Mouse (Mus musculus) limb, embryonic 14.5 days (tissue): Measurements from ENCODE around the gene Helz2. TPM values are rescaled to one million over a fixed set of nuclear protein-coding genes. Genes with fewer than 3 reads are reported as not detected.

ENCODE experiments used
- ATAC-seq: fragments of 200-750 bp; cut with Nextera tagmentation; 2 replicates; pipeline ENCODE4 v1.8.0; 2017; ENCODE audit warnings: low read depth, moderate number of reproducible peaks, moderate TSS enrichment; ENCODE audit not compliant: low FRiP score
- DNase-seq: peaks from one replicate; pipeline ENCODE4 v3.0.0-alpha.2; 2015; ENCODE audit warnings: low spot score
- H3K27ac ChIP-seq: fragments of 300-500 bp; sonication (generic); replicated peaks from 2 replicates; pipeline ENCODE4 v1.5.1; 2014; ENCODE audit warnings: low read depth, mild to moderate bottlenecking, low read length, moderate library complexity, mixed read lengths
- H3K27me3 ChIP-seq: fragments of 300-500 bp; sonication (generic); 2 replicates; pipeline ENCODE4 v1.6.1; 2014; ENCODE audit warnings: low read length, mixed read lengths; ENCODE audit not compliant: control insufficient read depth, insufficient read depth
- H3K36me3 ChIP-seq: fragments of 300-500 bp; sonication (generic); 2 replicates; pipeline ENCODE4 v1.6.1; 2014; ENCODE audit warnings: mild to moderate bottlenecking, low read length, moderate library complexity, mixed read lengths; ENCODE audit not compliant: control insufficient read depth, insufficient read depth
- H3K4me1 ChIP-seq: fragments of 300-500 bp; sonication (generic); 2 replicates; pipeline ENCODE4 v1.6.1; 2014; ENCODE audit warnings: antibody characterized with exemption, low read length, mixed read lengths; ENCODE audit not compliant: control insufficient read depth, insufficient read depth
- H3K4me2 ChIP-seq: fragments of 300-500 bp; sonication (generic); replicated peaks from 2 replicates; pipeline ENCODE4 v1.6.1; 2014; ENCODE audit warnings: low read depth, mild to moderate bottlenecking, low read length, moderate library complexity; ENCODE audit not compliant: severe bottlenecking
- H3K4me3 ChIP-seq: fragments of 300-500 bp; sonication (generic); replicated peaks from 2 replicates; pipeline ENCODE4 v1.5.1; 2014; ENCODE audit warnings: low read length
- H3K9ac ChIP-seq: fragments of 300-500 bp; sonication (generic); 2 replicates; pipeline ENCODE4 v1.6.1; 2014; ENCODE audit warnings: mild to moderate bottlenecking, low read depth, low read length, moderate library complexity; ENCODE audit not compliant: severe bottlenecking
- H3K9me3 ChIP-seq: fragments of 300-500 bp; sonication (generic); 2 replicates; pipeline ENCODE4 v1.6.1; 2016; ENCODE audit warnings: low read length; ENCODE audit not compliant: control insufficient read depth
- POLR2A ChIP-seq: fragments of 200-500 bp; IDR thresholded peaks from 2 replicates; pipeline ENCODE4 v1.8.0; 2012; ENCODE audit warnings: inconsistent platforms, mild to moderate bottlenecking, moderate library complexity, borderline replicate concordance; ENCODE audit not compliant: insufficient read depth, insufficient read length; ENCODE audit errors: extremely low read depth
- WGBS: fragments of 180-500 bp; shearing (Covaris S2); extraction: QIAGEN DNeasy Blood & Tissue Kit; methylation state at CpG from one replicate; pipeline ENCODE4 v1.1.7; 2014; 5-methylcytosine and 5-hydroxymethylcytosine counted together
- polyA plus RNA-seq, 2 experiments: library from polyadenylated mRNA; depleted of rRNA in 1 of 2; stranded (reverse) in 1 of 2; unstranded in 1 of 2; fragments of >200 nt; fragmentation: Nextera tagmentation in 1 of 2; extraction: Ambion mirVana in 1 of 2; gene quantifications; 2 replicates each; pipeline versions ENCODE4 v1.2.1 to v1.2.3; 2012 to 2014

Helz2 gene
- polyA plus RNA-seq, 2 experiments, result 1.5 to 6.4 TPM

- ATAC-seq (no peak), DNase-seq (no peak)
- Histone ChIP-seq H3K4me2 (peak overlapping the region; percentile 66; the same call in 1 of the 2 replicates), H3K27ac (no peak overlapping the region), H3K9ac (no peak overlapping the region), H3K27me3 (no peaks in the 10 kb centered on the region), H3K4me1 (peaks cover 8% of the 10 kb centered on the region; the same call in 1 of the 2 replicates), H3K4me3 (no peak overlapping the region; the same call in 1 of the 2 replicates), H3K9me3 (no peaks in the 10 kb centered on the region), H3K36me3 (peaks cover 12% of the 10 kb centered on the region; the same call in 1 of the 2 replicates)
- no peak for TF ChIP-seq POLR2A
- 36% methylated on average over 2 of the region's 2 CpGs for WGBS
Observed at GRCm38 (mm10) chr2:181188681-181189080, 53.1 kb downstream of the Helz2 start.

- H3K4me2 ChIP-seq, result peak within 1 kb of the TSS; percentile 66
- WGBS, result under 1% methylated on average over 61 of the region's 64 CpGs
- peaks cover 8% of the 10 kb centered on the region; the same call in 1 of the 2 replicates for H3K4me1 ChIP-seq
- TF ChIP-seq POLR2A, result 0 out of 2 replicates have a peak, but pooled peaks have one; percentile 37
- H3K4me3 ChIP-seq, result peak within 1 kb of the TSS; percentile 70
- H3K36me3 ChIP-seq, result peaks cover 12% of the 10 kb centered on the region; the same call in 1 of the 2 replicates
- H3K27ac ChIP-seq, result peak within 1 kb of the TSS; percentile 96
- H3K27me3 ChIP-seq, result no peaks in the 10 kb centered on the region
- peak; percentile 93 for ATAC-seq
- H3K9me3 ChIP-seq, result no peaks in the 10 kb centered on the region
- peak; percentile 94 for DNase-seq
- peak within 1 kb of the TSS; percentile 94 for H3K9ac ChIP-seq
Observed at GRCm38 (mm10) chr2:181187121-181188000, 54.5 kb downstream of the Helz2 start, which contains the start of gene Ppdpf. Gene Ppdpf, plus strand, starts transcription at chr2:181187247.

GRCm38 (mm10) chr2:181186635-181187034, 55.2 kb downstream of the Helz2 start:
- Histone ChIP-seq H3K9me3 (no peaks in the 10 kb centered on the region), H3K27me3 (no peaks in the 10 kb centered on the region), H3K4me1 (peaks cover 8% of the 10 kb centered on the region; the same call in 1 of the 2 replicates), H3K4me2 (peak overlapping the region; percentile 66), H3K27ac (peak overlapping the region; percentile 96), H3K36me3 (peaks cover 12% of the 10 kb centered on the region; the same call in 1 of the 2 replicates), H3K4me3 (peak overlapping the region; percentile 70), H3K9ac (peak overlapping the region; percentile 94)
- TF ChIP-seq POLR2A, result no peak
- WGBS, result under 1% methylated on average over 14 of the region's 14 CpGs
- DNase-seq, result peak; percentile 91
- ATAC-seq, result peak; percentile 86

GRCm38 (mm10) chr2:181180898-181181297, 60.9 kb downstream of the Helz2 start:
- no peak for TF ChIP-seq POLR2A
- Histone ChIP-seq H3K27me3 (no peaks in the 10 kb centered on the region), H3K9me3 (no peaks in the 10 kb centered on the region), H3K27ac (no peak overlapping the region), H3K9ac (no peak overlapping the region), H3K4me2 (no peak overlapping the region), H3K4me3 (no peak overlapping the region), H3K4me1 (no peaks in the 10 kb centered on the region), H3K36me3 (no peaks in the 10 kb centered on the region)
- 83% methylated on average over 6 of the region's 6 CpGs for WGBS
- ATAC-seq, result no peak
- DNase-seq, result no peak

GRCm38 (mm10) chr2:181178471-181178870, 63.4 kb downstream of the Helz2 start:
- H3K9ac ChIP-seq, result no peak overlapping the region
- H3K4me1 ChIP-seq, result no peaks in the 10 kb centered on the region
- no peaks in the 10 kb centered on the region for H3K9me3 ChIP-seq
- TF ChIP-seq POLR2A, result no peak
- no peaks in the 10 kb centered on the region for H3K27me3 ChIP-seq
- H3K27ac ChIP-seq, result no peak overlapping the region
- H3K4me3 ChIP-seq, result no peak overlapping the region
- WGBS, result 80% methylated on average over 5 of the region's 5 CpGs
- DNase-seq (no peak), ATAC-seq (no peak)
- H3K4me2 ChIP-seq, result no peak overlapping the region
- H3K36me3 ChIP-seq, result no peaks in the 10 kb centered on the region
